Mouse (Mus musculus) bone marrow, adult 2 months (tissue): ENCODE results near the gene Rasef.

Source experiments
- CTCF ChIP-seq: fragments of 200-500 bp; IDR thresholded peaks from 2 replicates; pipeline ENCODE4 v1.5.1; 2011; ENCODE audit warnings: low read length, control low read depth; ENCODE audit not compliant: control insufficient read depth, insufficient read depth
- POLR2A ChIP-seq: fragments of 200-500 bp; IDR thresholded peaks from 2 replicates; pipeline ENCODE4 v1.6.1; 2011; ENCODE audit warnings: low read depth, mild to moderate bottlenecking, control low read depth, low read length, borderline replicate concordance; ENCODE audit not compliant: control insufficient read depth

DNA sequence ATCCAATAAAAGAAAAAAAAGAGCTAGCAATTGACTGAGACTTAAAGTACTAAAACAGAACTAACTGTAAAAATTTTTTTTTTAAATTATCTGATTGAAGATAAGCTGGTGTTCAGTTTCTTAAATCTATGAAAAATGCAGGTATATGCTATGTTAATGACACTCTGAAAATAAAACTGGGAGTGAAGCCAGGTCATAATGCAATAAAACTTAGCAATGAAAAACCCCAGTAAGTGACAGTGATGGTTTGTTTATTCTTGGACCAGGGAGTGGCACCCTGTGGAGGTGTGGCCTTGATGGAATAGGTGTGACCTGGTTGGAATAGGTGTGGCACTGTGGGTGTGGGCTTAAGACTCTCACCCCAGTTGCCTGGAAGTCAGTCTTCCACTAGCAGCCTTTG lies 71.0 kb downstream of the Rasef start:
- TF ChIP-seq POLR2A (no peak), CTCF (no peak)
